8 mouse cellular contexts compared by ENCODE assay signal in the genomic region with DNA sequence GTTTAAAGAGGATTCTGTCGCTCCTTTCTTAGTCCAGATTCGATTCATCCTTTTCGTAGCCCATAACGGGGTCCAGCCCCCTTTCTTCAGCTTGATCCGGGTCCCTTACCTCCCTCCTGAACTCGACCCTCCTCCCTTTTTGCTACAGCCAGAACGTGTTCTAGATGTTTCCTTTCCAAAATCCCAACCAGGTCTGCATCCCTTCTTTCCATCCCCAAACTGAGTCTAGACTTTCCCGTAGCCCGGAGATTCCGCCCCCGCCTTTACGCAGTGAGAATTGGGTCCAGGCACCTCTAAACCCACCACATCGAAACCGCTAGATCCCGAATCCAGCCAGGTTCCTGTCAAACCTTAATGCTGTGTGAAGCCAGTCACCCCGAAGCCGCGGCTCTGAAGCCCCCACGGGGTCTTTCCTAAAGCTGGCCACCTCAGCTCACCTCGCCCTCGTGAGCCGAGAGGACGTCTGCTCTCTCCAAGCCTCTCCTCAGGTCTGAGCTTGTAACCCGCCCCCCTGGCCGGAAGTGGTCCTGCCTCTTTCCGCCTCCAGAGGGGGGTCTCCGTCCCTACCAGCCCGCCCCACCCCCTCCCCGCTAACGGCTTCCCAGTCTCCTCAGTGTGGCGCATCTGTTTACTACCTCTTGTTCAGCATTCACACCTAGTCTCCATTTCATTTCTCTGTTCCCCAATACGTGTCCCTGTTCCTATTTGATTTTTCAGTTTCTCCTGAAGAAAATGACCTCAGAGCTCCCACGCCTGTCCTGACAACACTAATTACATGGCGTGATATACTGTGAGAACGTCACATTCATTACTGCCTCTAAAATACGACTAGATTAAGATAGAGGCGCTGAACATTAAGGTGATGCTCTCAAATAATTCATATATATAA. TPM values are rescaled to one million over a fixed set of nuclear protein-coding genes. Genes with fewer than 3 reads are reported as not detected.
A peak's percentile ranks its signal among the peaks of the same experiment; 100 is the strongest.
DNase-seq lines count a peak whose midpoint lies in the region; ATAC-seq and TF ChIP-seq lines count a peak whose summit lies in the region.

A gene (minus strand): TSS at position 676 of the 889 bp plus-strand sequence.

- DNase-seq in adrenal gland, adult 2 months, result peak; percentile 10
- DNase-seq in adrenal gland, postnatal 25 days, result no peak
- peak; percentile 92 for DNase-seq in brain, embryonic 14.5 days (ENCODE audit: low read depth)
- DNase-seq in forebrain, embryonic 10.5 days (ENCODE audit: extremely low spot score, low spot score), result peak; percentile 77
- peak; percentile 12 for DNase-seq in hindlimb bud, embryonic 11.5 days (ENCODE audit: extremely low spot score, low read depth, low spot score)
- DNase-seq in retina, postnatal 7 days (ENCODE audit: low read depth, low spot score), result peak; percentile 51

- peak within 1 kb of the TSS; percentile 62 for H3K4me3 ChIP-seq in forebrain, embryonic 10.5 days
- H3K4me3 ChIP-seq in limb, embryonic 15.5 days, result peak within 1 kb of the TSS; percentile 51

- H3K4me1 ChIP-seq in forebrain, embryonic 10.5 days, result peaks cover 6% of the 10 kb centered on the region; the same call in 1 of the 2 replicates
- no peaks in the 10 kb centered on the region for H3K4me1 ChIP-seq in limb, embryonic 15.5 days

- peaks cover 48% of the 10 kb centered on the region for H3K27me3 ChIP-seq in forebrain, embryonic 10.5 days (ENCODE audit: poor library complexity, severe bottlenecking)
- 0 out of 2 replicates have a peak, but pooled peaks cover 8% of the 10 kb centered on the region for H3K27me3 ChIP-seq in limb, embryonic 15.5 days

- H3K9me3 ChIP-seq in forebrain, embryonic 10.5 days, result no peaks in the 10 kb centered on the region
- H3K9me3 ChIP-seq in limb, embryonic 15.5 days, result no peaks in the 10 kb centered on the region

- peak within 1 kb of the TSS; percentile 83 for H3K27ac ChIP-seq in forebrain, embryonic 10.5 days
- peak within 1 kb of the TSS; percentile 72 for H3K27ac ChIP-seq in limb, embryonic 15.5 days

- peak; percentile 49; the same call in 1 of the 2 replicates for TF ChIP-seq POLR2A in brain, embryonic 14.5 days (IDR thresholded peaks at IDR 0.05; ENCODE audit: borderline replicate concordance, extremely low read depth, insufficient read depth, insufficient read length, poor library complexity, severe bottlenecking)

- peaks cover 34% of the 10 kb centered on the region for H3K36me3 ChIP-seq in forebrain, embryonic 10.5 days (replicated peaks)
- no peaks in the 10 kb centered on the region for H3K36me3 ChIP-seq in limb, embryonic 15.5 days

- H3K4me2 ChIP-seq in limb, embryonic 15.5 days, result peak within 1 kb of the TSS; percentile 47

- 28% methylated on average over 37 of the region's 37 CpGs for WGBS in forebrain, embryonic 10.5 days
- 33% methylated on average over 37 of the region's 37 CpGs for WGBS in limb, embryonic 15.5 days

- ATAC-seq in limb, embryonic 15.5 days (ENCODE audit: insufficient number of reproducible peaks, low FRiP score, low TSS enrichment, low read depth), result peak; percentile 80
- no peak for ATAC-seq in granulocyte monocyte progenitor cell, adult 5-6 weeks (replicated peaks; ENCODE audit: poor library complexity, severe bottlenecking)

- TF ChIP-seq CTCF in brain, embryonic 14.5 days (IDR thresholded peaks at IDR 0.05; ENCODE audit: borderline replicate concordance, extremely low read depth, insufficient read depth, insufficient read length), result peak; percentile 25; the same call in 1 of the 2 replicates

- H3K9ac ChIP-seq in limb, embryonic 15.5 days, result peak within 1 kb of the TSS; percentile 47

RNA-seq across cellular contexts. Expression of the gene that starts here (rescaled TPM):
- 10 to 100 TPM; 10.0 to 10.5 TPM for total RNA-seq in adrenal gland, adult 2 months (2021)
- polyA plus RNA-seq in adrenal gland, adult 2 months (2012; rRNA removed), result 3.0 and 4.0 TPM in 2 replicates
- 8.2 and 10.2 TPM in 2 replicates for total RNA-seq in adrenal gland, postnatal 25 days (2021)
- polyA plus RNA-seq in brain, embryonic 14.5 days (2012; rRNA removed), result 128 and 130 TPM in 2 replicates
- polyA plus RNA-seq in forebrain, embryonic 10.5 days (2016; fragmentation: Nextera tagmentation; extraction: Ambion mirVana), result 34.3 and 39.5 TPM in 2 replicates
- polyA plus RNA-seq in limb, embryonic 15.5 days (2015; fragmentation: Nextera tagmentation; extraction: Ambion mirVana), result 24.8 and 24.9 TPM in 2 replicates
- not detected in 2 replicates for total RNA-seq in granulocyte monocyte progenitor cell, adult 5-6 weeks (2014; fragmentation: Nextera tagmentation)
- not detected in 2 replicates for total RNA-seq in granulocyte monocyte progenitor cell, adult 5-6 weeks (2017)
